Mouse (Mus musculus) midbrain, postnatal 0 days (tissue): Measurements from ENCODE around the gene Mad1l1. TPM values are rescaled to one million over a fixed set of nuclear protein-coding genes. Genes with fewer than 3 reads are reported as not detected.

Experiments
- ATAC-seq: fragments of 200-750 bp; cut with Nextera tagmentation; 2 replicates; pipeline ENCODE4 v1.8.0; 2017; ENCODE audit warnings: moderate number of reproducible peaks, mild to moderate bottlenecking, moderate TSS enrichment, moderate library complexity; ENCODE audit not compliant: low FRiP score
- DNase-seq: peaks from one replicate; pipeline ENCODE4 v3.0.0-alpha.2; 2015; ENCODE audit warnings: low spot score
- H3K27ac ChIP-seq: fragments of 300-500 bp; sonication (generic); 2 replicates; pipeline ENCODE4 v1.5.1; 2014; ENCODE audit warnings: low read depth, mild to moderate bottlenecking, low read length, mixed read lengths
- H3K27me3 ChIP-seq: fragments of 300-500 bp; sonication (generic); 2 replicates; pipeline ENCODE4 v1.6.1; 2014; ENCODE audit warnings: low read length, control low read depth, mixed read lengths; ENCODE audit not compliant: insufficient read depth
- H3K36me3 ChIP-seq: fragments of 300-500 bp; sonication (generic); 2 replicates; pipeline ENCODE4 v1.6.1; 2014; ENCODE audit warnings: low read length, control low read depth, mixed read lengths; ENCODE audit not compliant: insufficient read depth
- H3K4me1 ChIP-seq: fragments of 300-500 bp; sonication (generic); 2 replicates; pipeline ENCODE4 v1.6.1; 2014; ENCODE audit warnings: mild to moderate bottlenecking, control low read depth, antibody characterized with exemption, low read length, mixed read lengths; ENCODE audit not compliant: insufficient read depth
- H3K4me2 ChIP-seq: fragments of 300-500 bp; sonication (generic); 2 replicates; pipeline ENCODE4 v1.6.1; 2014; ENCODE audit warnings: low read depth, mild to moderate bottlenecking, low read length, mixed read lengths; ENCODE audit not compliant: poor library complexity, severe bottlenecking
- H3K4me3 ChIP-seq: fragments of 300-500 bp; sonication (generic); 2 replicates; pipeline ENCODE4 v1.5.1; 2014; ENCODE audit warnings: low read depth, mild to moderate bottlenecking, low read length, moderate library complexity
- H3K9ac ChIP-seq: fragments of 300-500 bp; sonication (generic); replicated peaks from 2 replicates; pipeline ENCODE4 v1.6.1; 2014; ENCODE audit warnings: mild to moderate bottlenecking, low read length, moderate library complexity, mixed read lengths; ENCODE audit not compliant: poor library complexity, severe bottlenecking
- H3K9me3 ChIP-seq: fragments of 300-500 bp; sonication (generic); 2 replicates; pipeline ENCODE4 v1.6.1; 2016; ENCODE audit warnings: low read length, control low read depth
- CTCF ChIP-seq: IDR thresholded peaks from 2 replicates; pipeline ENCODE4 v1.5.1; 2016; ENCODE audit warnings: antibody characterized with exemption, mild to moderate bottlenecking
- WGBS: fragments of 180-500 bp; shearing (Covaris S2); extraction: QIAGEN DNeasy Blood & Tissue Kit; methylation state at CpG from one replicate; pipeline ENCODE4 v1.1.7; 2014; 5-methylcytosine and 5-hydroxymethylcytosine counted together
- polyA plus RNA-seq: library from polyadenylated mRNA; unstranded; fragments of >200 nt; fragmentation: Nextera tagmentation; extraction: Ambion mirVana; gene quantifications from 2 replicates; pipeline ENCODE4 v1.2.1, GENCODE M21; 2015
- total RNA-seq: library from RNA; depleted of rRNA; stranded (reverse); fragments of >200 nt; gene quantifications from 2 replicates; pipeline ENCODE4 v1.2.3, GENCODE M21; 2014

The Mad1l1 gene
- total and polyA plus RNA-seq, 2 experiments from 2014 or later = 25.9 to 33.5 TPM

DNA sequence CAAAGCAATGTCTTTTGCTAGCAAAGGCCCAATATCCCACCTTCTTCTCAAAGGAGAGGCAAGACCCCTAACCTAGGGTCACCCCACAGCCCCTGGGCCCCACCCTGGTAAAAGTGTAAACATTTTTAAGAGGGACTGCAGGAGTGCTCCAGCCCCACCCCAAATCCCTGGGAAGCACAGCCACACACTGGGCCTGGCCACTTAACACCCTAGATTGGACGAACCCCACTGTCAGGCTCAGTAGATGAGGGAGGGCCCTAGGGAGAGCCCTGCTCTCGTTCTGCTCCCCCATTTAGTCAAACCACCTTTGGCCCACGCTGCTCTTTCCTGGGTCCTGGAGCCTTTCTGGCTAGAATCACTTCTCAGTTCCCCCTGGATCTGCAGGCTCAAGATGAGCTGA lies 145.0 kb downstream of the Mad1l1 start:
- no peak overlapping the region for H3K27ac ChIP-seq
- no peaks in the 10 kb centered on the region for H3K9me3 ChIP-seq
- ATAC-seq = no peak
- no peaks in the 10 kb centered on the region for H3K27me3 ChIP-seq
- no peak overlapping the region for H3K4me3 ChIP-seq
- TF ChIP-seq CTCF = no peak
- no peak overlapping the region for H3K4me2 ChIP-seq
- H3K36me3 ChIP-seq = no peaks in the 10 kb centered on the region
- peaks cover 8% of the 10 kb centered on the region for H3K4me1 ChIP-seq
- WGBS = 55% methylated on average over 3 of the region's 3 CpGs
- no peak for DNase-seq
- no peak overlapping the region for H3K9ac ChIP-seq

DNA sequence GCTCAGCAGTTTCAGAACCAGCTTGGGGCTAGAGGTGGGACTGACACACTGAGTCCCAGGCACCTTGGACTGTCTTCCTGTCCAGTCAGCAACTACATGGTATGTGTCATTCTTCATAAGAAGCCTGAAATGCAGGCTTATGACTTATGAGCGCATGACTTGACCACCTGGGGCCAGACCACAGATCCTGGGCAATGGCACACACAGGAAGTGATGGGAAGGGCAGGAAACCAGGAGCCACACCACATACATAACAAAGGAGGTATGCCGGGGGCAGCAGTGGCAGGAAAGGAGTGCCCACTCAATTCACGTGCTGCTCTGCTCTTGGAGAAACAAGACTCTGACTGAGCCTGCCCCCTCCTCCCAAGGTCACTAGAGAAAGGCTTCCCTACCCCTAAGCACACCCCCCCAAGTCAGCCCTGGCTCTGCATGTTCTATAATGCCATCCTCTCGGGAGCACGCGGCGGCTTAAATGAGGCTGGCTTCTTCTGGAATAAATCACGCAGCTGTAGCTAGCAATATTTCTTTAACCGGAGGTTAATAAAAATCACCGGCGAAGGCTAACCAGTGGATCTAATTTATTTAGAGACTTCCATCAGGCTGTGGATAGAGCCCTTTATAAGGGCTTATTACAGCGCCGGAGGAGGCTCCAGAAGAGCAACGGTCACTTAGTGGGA lies 146.4 kb downstream of the Mad1l1 start:
- peaks cover 8% of the 10 kb centered on the region for H3K4me1 ChIP-seq
- no peak overlapping the region for H3K4me3 ChIP-seq
- ATAC-seq (no peak), DNase-seq (peak; percentile 32)
- WGBS = 57% methylated on average over 14 of the region's 14 CpGs
- no peak for TF ChIP-seq CTCF
- no peak overlapping the region for H3K27ac ChIP-seq
- no peaks in the 10 kb centered on the region for H3K36me3 ChIP-seq
- H3K27me3 ChIP-seq = no peaks in the 10 kb centered on the region
- no peak overlapping the region for H3K4me2 ChIP-seq
- no peak overlapping the region for H3K9ac ChIP-seq
- H3K9me3 ChIP-seq = no peaks in the 10 kb centered on the region

DNA sequence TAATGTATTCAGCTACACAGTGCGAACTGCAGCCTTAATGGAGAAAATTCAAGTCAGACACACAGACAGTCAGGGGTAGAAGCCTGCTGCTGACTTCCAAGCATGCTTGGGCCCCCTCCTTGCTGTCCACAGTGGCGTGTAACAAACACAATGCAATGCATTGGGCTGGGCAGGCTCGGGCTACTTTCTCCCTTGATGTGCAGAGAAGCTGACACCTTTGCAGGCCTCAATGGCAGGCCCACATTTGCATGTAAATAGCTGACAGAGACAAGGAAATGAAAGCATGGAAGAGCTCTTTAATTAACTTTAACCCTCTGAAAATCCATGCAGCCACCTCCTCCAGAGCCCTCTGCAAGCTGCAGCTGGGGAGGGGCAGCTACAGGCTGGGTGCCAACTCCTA lies 147.3 kb downstream of the Mad1l1 start:
- peaks cover 8% of the 10 kb centered on the region for H3K4me1 ChIP-seq
- H3K27ac ChIP-seq = no peak overlapping the region
- no peaks in the 10 kb centered on the region for H3K9me3 ChIP-seq
- 34% methylated on average over 3 of the region's 3 CpGs for WGBS
- H3K36me3 ChIP-seq = no peaks in the 10 kb centered on the region
- H3K9ac ChIP-seq = 0 out of 2 replicates have a peak overlapping the region, but pooled peaks have one; percentile 29
- no peaks in the 10 kb centered on the region for H3K27me3 ChIP-seq
- H3K4me2 ChIP-seq = no peak overlapping the region
- DNase-seq = no peak
- no peak for TF ChIP-seq CTCF
- ATAC-seq = no peak
- H3K4me3 ChIP-seq = no peak overlapping the region

DNA sequence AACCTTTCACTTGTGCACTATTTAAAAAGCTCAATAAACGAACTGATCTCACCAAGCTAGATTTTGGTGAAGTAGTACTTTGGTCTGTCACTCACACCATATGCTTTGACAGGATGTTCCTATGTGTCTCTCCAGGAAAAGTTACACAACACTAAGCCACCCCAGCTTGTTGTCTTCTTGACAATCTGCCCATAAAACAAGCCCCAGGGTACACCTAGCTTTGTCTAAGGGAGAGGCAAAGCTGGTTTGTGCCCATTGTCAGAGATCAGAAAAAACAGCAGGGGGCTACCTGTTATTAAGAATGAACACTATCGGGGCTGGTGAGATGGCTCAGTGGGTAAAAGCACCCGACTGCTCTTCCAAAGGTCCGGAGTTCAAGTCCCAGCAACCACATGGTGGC lies 148.2 kb downstream of the Mad1l1 start:
- Histone ChIP-seq H3K9me3 (no peaks in the 10 kb centered on the region), H3K4me1 (peaks cover 8% of the 10 kb centered on the region), H3K9ac (no peak overlapping the region), H3K36me3 (no peaks in the 10 kb centered on the region), H3K27me3 (no peaks in the 10 kb centered on the region), H3K4me2 (no peak overlapping the region), H3K27ac (no peak overlapping the region), H3K4me3 (no peak overlapping the region)
- TF ChIP-seq CTCF = no peak
- 83% methylated on average over 4 of the region's 4 CpGs for WGBS
- ATAC-seq (no peak), DNase-seq (no peak)

DNA sequence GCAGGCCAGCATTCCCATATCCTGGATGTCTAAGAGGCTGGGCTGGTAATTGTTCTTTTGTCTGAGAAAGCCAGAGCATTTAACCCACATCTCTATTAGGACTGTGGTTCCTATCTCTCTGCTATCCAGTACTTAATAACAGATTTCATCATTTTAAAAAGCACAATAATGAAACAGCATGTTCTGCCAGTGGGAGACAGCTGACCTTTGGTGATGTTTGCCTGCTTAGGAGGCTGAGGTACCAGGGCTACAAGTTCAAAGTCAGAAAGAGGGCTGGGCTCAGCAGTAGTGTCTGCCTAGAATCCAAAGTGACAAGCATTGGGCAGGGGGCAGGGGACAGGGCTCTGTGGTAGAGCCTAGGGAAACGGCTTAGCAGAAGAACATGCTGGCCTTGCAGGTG lies 149.6 kb downstream of the Mad1l1 start:
- H3K27me3 ChIP-seq = no peaks in the 10 kb centered on the region
- H3K4me2 ChIP-seq = no peak overlapping the region
- DNase-seq (no peak), ATAC-seq (no peak)
- no peak overlapping the region for H3K27ac ChIP-seq
- H3K36me3 ChIP-seq = no peaks in the 10 kb centered on the region
- no peaks in the 10 kb centered on the region for H3K9me3 ChIP-seq
- WGBS = 35% methylated on average over 1 of the region's 1 CpGs
- no peak overlapping the region for H3K4me3 ChIP-seq
- H3K9ac ChIP-seq = no peak overlapping the region
- peaks cover 6% of the 10 kb centered on the region for H3K4me1 ChIP-seq
- TF ChIP-seq CTCF = no peak

GRCm38 (mm10) chr5:140167531-140167930 lies 153.8 kb downstream of the Mad1l1 start:
- Histone ChIP-seq H3K9me3 (no peaks in the 10 kb centered on the region), H3K36me3 (no peaks in the 10 kb centered on the region), H3K4me1 (no peaks in the 10 kb centered on the region), H3K9ac (no peak overlapping the region), H3K27ac (no peak overlapping the region), H3K4me2 (no peak overlapping the region), H3K4me3 (no peak overlapping the region), H3K27me3 (no peaks in the 10 kb centered on the region)
- WGBS = 83% methylated on average over 6 of the region's 6 CpGs
- no peak for DNase-seq
- TF ChIP-seq CTCF = no peak
- ATAC-seq = no peak
